Mouse (Mus musculus) cerebellum, adult 2 months (tissue): ENCODE results near the gene Grm7.

Source experiments
- CTCF ChIP-seq: fragments of 200-500 bp; IDR thresholded peaks from 2 replicates; pipeline ENCODE4 v1.5.1; 2011; ENCODE audit warnings: low read depth, mild to moderate bottlenecking, control low read depth, low read length, moderate library complexity, borderline replicate concordance; ENCODE audit not compliant: insufficient read depth
- POLR2A ChIP-seq: fragments of 200-500 bp; IDR thresholded peaks from 2 replicates; pipeline ENCODE4 v1.6.1; 2011; ENCODE audit warnings: low read length, control low read depth, borderline replicate concordance; ENCODE audit not compliant: insufficient read depth

- TF ChIP-seq CTCF = no peak
- no peak for TF ChIP-seq POLR2A
Observed at GRCm38 (mm10) chr6:110714943-110715342, 69.6 kb downstream of the Grm7 start.
